Mouse (Mus musculus): ENCODE measurements around the gene Gm6592.
"Not testable (repeated sequence)": the region's sequence is repeated elsewhere in the genome, so short reads cannot be mapped to it uniquely, and the experiment has no call there.

The Gm6592 gene

DNA sequence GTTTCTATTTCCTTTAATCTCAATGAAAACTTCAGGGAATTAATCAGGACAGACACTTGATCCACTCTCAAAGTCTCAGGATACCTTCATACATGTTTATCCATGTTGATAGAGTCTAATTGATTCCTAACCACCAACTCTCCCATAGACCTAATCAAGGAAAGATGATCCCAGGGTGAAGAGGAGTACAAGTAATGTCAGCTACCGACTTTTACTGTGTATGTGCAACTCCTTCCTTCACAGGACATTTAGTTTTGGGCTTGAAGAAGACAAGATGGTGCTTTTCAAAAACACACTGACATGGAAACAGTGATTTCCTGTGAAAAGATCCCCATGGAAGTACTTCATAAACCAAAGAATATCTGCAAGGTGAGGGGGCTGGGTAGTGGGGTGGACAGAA lies at the start of gene Gm6592:
Gene Gm6592 (plus strand): TSS at position 301 of the 400 bp plus-strand sequence.
- no peak for DNase-seq (ENCODE audit: low spot score in 2 of 2)

DNA sequence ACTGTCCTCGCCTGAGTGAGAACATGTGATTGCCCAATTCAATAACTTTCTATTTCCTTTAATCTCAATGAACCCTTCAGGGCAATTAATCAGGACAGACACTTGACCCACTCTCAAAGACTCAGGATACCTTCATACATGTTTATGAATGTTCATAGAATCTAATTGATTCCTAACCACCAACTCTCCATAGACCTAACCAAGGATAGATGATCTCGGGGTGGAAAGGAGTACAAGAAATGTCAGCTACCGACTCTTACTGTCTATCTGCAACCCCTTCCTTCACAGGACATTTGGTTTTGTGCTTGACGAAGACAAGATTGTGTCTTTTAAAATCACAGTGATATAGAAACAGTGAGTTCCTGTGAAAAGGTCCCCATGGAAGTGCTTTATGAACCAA lies 40.4 kb upstream of the Gm6592 start, which contains the start of gene Ssxb5:
Gene Ssxb5 (plus strand): TSS at position 301 of the 400 bp plus-strand sequence.
- not testable (repeated sequence) for DNase-seq (ENCODE audit: low spot score in 2 of 2)

DNA sequence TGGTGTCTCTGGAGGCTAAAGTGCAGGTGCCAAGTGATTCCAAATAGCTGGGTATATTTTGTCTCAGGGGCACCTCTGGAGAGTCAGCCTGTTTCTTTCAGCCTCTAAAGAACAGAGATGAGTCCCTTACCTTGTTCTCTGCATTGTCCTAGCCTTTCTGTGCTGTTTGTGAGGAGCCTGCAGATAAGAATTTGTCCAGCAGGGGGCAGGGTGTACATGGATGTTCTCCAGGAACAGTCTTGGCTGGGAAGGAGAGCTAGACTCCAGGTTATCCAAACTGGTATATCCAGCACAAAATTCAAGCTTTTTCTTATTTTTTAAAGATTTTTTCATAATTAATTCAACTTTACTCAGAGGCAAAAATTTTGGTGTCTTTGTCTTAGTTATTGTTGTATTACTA lies 11.8 kb upstream of the Gm6592 start:
- peak in 1 of 2 experiments; percentile 4 for DNase-seq (ENCODE audit: low spot score in 2 of 2)

GRCm38 (mm10) chrX:8852486-8852885 lies 8.7 kb downstream of the Gm6592 start:
- DNase-seq (ENCODE audit: low spot score in 2 of 2) = no peak

DNA sequence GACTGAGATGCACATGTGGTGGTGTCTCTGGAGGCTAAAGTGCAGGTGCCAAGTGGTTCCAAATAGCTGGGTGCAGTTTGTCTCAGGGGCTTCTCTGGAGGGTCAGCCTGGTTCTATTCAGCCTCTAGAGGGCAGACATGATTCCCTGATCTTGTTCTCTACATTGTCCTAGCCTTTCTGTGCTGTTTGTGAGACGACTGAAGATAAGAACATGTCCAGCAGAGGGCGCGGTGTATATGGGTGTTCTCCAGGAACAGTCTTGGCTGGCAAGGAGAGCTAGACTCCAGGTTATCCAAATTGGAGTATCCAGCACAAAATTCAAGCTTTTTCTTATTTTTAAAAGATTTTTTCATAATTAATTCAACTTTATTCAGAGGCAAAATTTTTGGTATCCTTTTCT lies 20.5 kb downstream of the Gm6592 start:
- DNase-seq (ENCODE audit: low spot score in 2 of 2) = peak; percentile 4 to 49

- not testable (repeated sequence) for DNase-seq (ENCODE audit: low spot score in 2 of 2)
These were observed 30.2 kb downstream of the Gm6592 start, which contains the start of gene Gm5751 for GRCm38 (mm10) chrX:8873953-8874352. Gm5751 (plus strand) TSS chrX:8874253.

DNA sequence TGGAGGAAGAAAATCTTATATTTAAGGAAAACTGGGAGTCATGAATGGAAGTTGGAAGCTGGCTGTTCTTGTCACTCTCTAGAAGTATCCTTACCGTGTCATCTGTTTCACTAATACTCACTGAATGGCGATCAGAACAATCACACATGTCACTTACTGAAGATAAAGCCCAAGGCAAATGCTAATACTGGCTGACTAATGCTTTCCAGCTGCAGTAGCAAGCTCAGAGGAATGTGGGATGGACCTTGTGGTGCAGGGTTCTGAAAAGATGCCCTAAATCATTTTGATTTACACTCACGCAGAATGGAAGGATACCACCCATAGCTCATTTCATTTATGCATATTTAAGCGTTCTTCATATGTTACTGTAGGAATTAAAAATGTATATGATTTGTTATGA lies 40.5 kb downstream of the Gm6592 start:
- no peak for DNase-seq (ENCODE audit: low spot score in 2 of 2)

GRCm38 (mm10) chrX:8891975-8892342 lies 48.2 kb downstream of the Gm6592 start:
- DNase-seq (ENCODE audit: low spot score in 2 of 2) = no peak

- peak in 1 of 2 experiments; percentile 24 for DNase-seq (ENCODE audit: low spot score in 2 of 2)
These were observed 48.8 kb downstream of the Gm6592 start, which contains the start of gene B630019K06Rik for GRCm38 (mm10) chrX:8892343-8893155. B630019K06Rik (plus strand) TSS chrX:8892382.

DNA sequence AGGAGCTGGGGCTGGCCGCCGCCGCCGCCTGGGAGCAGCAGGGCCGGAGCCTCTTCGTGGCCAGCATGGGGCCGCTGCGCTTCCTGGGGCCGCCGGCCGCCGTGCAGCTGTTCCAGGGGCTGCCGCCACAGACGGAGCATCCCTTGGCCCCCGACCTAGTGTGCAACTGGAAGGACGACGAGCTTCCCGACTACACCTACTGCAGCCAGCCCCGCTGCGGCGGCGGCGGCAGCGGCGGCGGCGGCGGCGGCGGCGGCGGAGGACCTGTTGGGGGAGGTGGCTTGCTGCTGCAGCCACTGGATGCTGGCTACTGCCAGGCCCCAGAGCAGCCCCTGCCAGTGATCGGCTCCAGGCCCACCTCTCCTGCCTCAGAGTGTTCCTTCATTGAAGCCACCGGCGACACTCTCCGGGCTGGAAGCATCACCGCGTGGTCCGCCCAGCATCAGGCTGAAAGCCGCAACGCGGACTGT lies 49.4 kb downstream of the Gm6592 start:
- peak in 1 of 2 experiments; percentile 3 for DNase-seq (ENCODE audit: low spot score in 2 of 2)

Data from thymus, postnatal 10 days (tissue).